Mouse (Mus musculus) heart, embryonic 12.5 days (tissue): ENCODE results near the gene Chchd6. TPM values are rescaled to one million over a fixed set of nuclear protein-coding genes. Genes with fewer than 3 reads are reported as not detected.

ENCODE experiments used
- ATAC-seq: fragments of 200-750 bp; cut with Nextera tagmentation; 2 replicates; pipeline ENCODE4 v1.8.0; 2017; ENCODE audit warnings: moderate TSS enrichment, moderate library complexity; ENCODE audit not compliant: insufficient number of reproducible peaks, low FRiP score
- H3K27ac ChIP-seq: fragments of 300-500 bp; sonication (generic); 2 replicates; pipeline ENCODE4 v1.5.1; 2016; ENCODE audit warnings: mild to moderate bottlenecking, moderate library complexity; ENCODE audit not compliant: poor library complexity, severe bottlenecking
- H3K27me3 ChIP-seq: fragments of 300-500 bp; sonication (generic); replicated peaks from 2 replicates; pipeline ENCODE4 v1.6.1; 2016; ENCODE audit warnings: mild to moderate bottlenecking, moderate library complexity
- H3K36me3 ChIP-seq: fragments of 300-500 bp; sonication (generic); 2 replicates; pipeline ENCODE4 v1.6.1; 2016; ENCODE audit warnings: mild to moderate bottlenecking, moderate library complexity
- H3K4me1 ChIP-seq: fragments of 300-500 bp; sonication (generic); replicated peaks from 2 replicates; pipeline ENCODE4 v1.6.1; 2016; ENCODE audit warnings: mild to moderate bottlenecking
- H3K4me2 ChIP-seq: fragments of 300-500 bp; sonication (generic); 2 replicates; pipeline ENCODE4 v1.6.1; 2016; ENCODE audit warnings: mild to moderate bottlenecking, moderate library complexity
- H3K4me3 ChIP-seq: fragments of 300-500 bp; sonication (generic); 2 replicates; pipeline ENCODE4 v1.5.1; 2016; ENCODE audit warnings: mild to moderate bottlenecking
- H3K9ac ChIP-seq: fragments of 300-500 bp; sonication (generic); 2 replicates; pipeline ENCODE4 v1.6.1; 2016; ENCODE audit warnings: mild to moderate bottlenecking, moderate library complexity
- H3K9me3 ChIP-seq: fragments of 300-500 bp; sonication (generic); replicated peaks from 2 replicates; pipeline ENCODE4 v1.6.1; 2016; ENCODE audit warnings: mild to moderate bottlenecking, moderate library complexity
- WGBS: fragments of 180-500 bp; shearing (Covaris S2); methylation state at CpG from one replicate; pipeline ENCODE4 v1.1.7; 2016; 5-methylcytosine and 5-hydroxymethylcytosine counted together
- polyA plus RNA-seq: library from polyadenylated mRNA; unstranded; fragments of >200 nt; fragmentation: Nextera tagmentation; extraction: Ambion mirVana; gene quantifications from 2 replicates; pipeline ENCODE4 v1.2.1, GENCODE M21; 2016

Chchd6 gene
- polyA plus RNA-seq, 1 experiment from 2014 or later = 39.7 TPM

- Histone ChIP-seq H3K4me1 (peaks cover 73% of the 10 kb centered on the region), H3K27ac (no peak overlapping the region)
- 71% methylated on average over 5 of the region's 5 CpGs for WGBS
These were observed 241.4 kb downstream of the Chchd6 start for GRCm38 (mm10) chr6:89354076-89354475.

GRCm38 (mm10) chr6:89353101-89353500 is 242.4 kb downstream of the Chchd6 start:
- no peak for ATAC-seq
- WGBS = 68% methylated on average over 8 of the region's 8 CpGs
- Histone ChIP-seq H3K27ac (no peak overlapping the region), H3K4me3 (no peak overlapping the region), H3K36me3 (peaks cover 58% of the 10 kb centered on the region), H3K27me3 (no peaks in the 10 kb centered on the region), H3K4me1 (peaks cover 74% of the 10 kb centered on the region), H3K4me2 (no peak overlapping the region), H3K9me3 (no peaks in the 10 kb centered on the region), H3K9ac (no peak overlapping the region)

More at GRCm38 (mm10) chr6:89354076-89354475, 241.4 kb downstream of the Chchd6 start:
- H3K9ac ChIP-seq = 0 out of 2 replicates have a peak overlapping the region, but pooled peaks have one; percentile 36
- ATAC-seq = no peak
- H3K36me3 ChIP-seq = peaks cover 49% of the 10 kb centered on the region
- H3K9me3 ChIP-seq = no peaks in the 10 kb centered on the region
- no peak overlapping the region for H3K4me2 ChIP-seq
- no peaks in the 10 kb centered on the region for H3K27me3 ChIP-seq
- no peak overlapping the region for H3K4me3 ChIP-seq

- peak; percentile 49 for ATAC-seq
- Histone ChIP-seq H3K27me3 (no peaks in the 10 kb centered on the region), H3K4me1 (peaks cover 73% of the 10 kb centered on the region), H3K4me3 (no peak overlapping the region), H3K9me3 (no peaks in the 10 kb centered on the region), H3K9ac (peak overlapping the region; percentile 50; the same call in 1 of the 2 replicates), H3K4me2 (no peak overlapping the region), H3K27ac (peak overlapping the region; percentile 76), H3K36me3 (peaks cover 59% of the 10 kb centered on the region)
- 29% methylated on average over 5 of the region's 5 CpGs for WGBS
These were observed 243.9 kb downstream of the Chchd6 start for GRCm38 (mm10) chr6:89351441-89352137.

GRCm38 (mm10) chr6:89350520-89350919 is 244.9 kb downstream of the Chchd6 start:
- H3K4me3 ChIP-seq = no peak overlapping the region
- H3K4me1 ChIP-seq = peaks cover 75% of the 10 kb centered on the region
- no peaks in the 10 kb centered on the region for H3K27me3 ChIP-seq
- ATAC-seq = no peak
- H3K27ac ChIP-seq = peak overlapping the region; percentile 33
- H3K9ac ChIP-seq = no peak overlapping the region
- peaks cover 50% of the 10 kb centered on the region for H3K36me3 ChIP-seq
- no peak overlapping the region for H3K4me2 ChIP-seq
- H3K9me3 ChIP-seq = no peaks in the 10 kb centered on the region
- 83% methylated on average over 2 of the region's 2 CpGs for WGBS

- Histone ChIP-seq H3K4me2 (no peak overlapping the region), H3K36me3 (peaks cover 49% of the 10 kb centered on the region), H3K27ac (peak overlapping the region; percentile 33), H3K9ac (no peak overlapping the region), H3K27me3 (no peaks in the 10 kb centered on the region), H3K9me3 (no peaks in the 10 kb centered on the region), H3K4me1 (peaks cover 79% of the 10 kb centered on the region), H3K4me3 (no peak overlapping the region)
- 54% methylated on average over 1 of the region's 1 CpGs for WGBS
- no peak for ATAC-seq
These were observed 245.4 kb downstream of the Chchd6 start for GRCm38 (mm10) chr6:89350037-89350515.

- Histone ChIP-seq H3K36me3 (peaks cover 33% of the 10 kb centered on the region), H3K27me3 (no peaks in the 10 kb centered on the region), H3K9ac (no peak overlapping the region), H3K4me1 (peaks cover 78% of the 10 kb centered on the region), H3K9me3 (no peaks in the 10 kb centered on the region), H3K27ac (peak overlapping the region; percentile 16; the same call in 1 of the 2 replicates), H3K4me2 (no peak overlapping the region), H3K4me3 (no peak overlapping the region)
- no peak for ATAC-seq
- 72% methylated on average over 9 of the region's 9 CpGs for WGBS
These were observed 247.1 kb downstream of the Chchd6 start for GRCm38 (mm10) chr6:89348363-89348762.

- Histone ChIP-seq H3K4me1 (peaks cover 72% of the 10 kb centered on the region), H3K9ac (no peak overlapping the region), H3K27me3 (no peaks in the 10 kb centered on the region), H3K36me3 (peaks cover 29% of the 10 kb centered on the region), H3K9me3 (no peaks in the 10 kb centered on the region), H3K4me2 (no peak overlapping the region), H3K4me3 (no peak overlapping the region), H3K27ac (no peak overlapping the region)
- WGBS = 79% methylated on average over 1 of the region's 1 CpGs
- ATAC-seq = no peak
These were observed 247.7 kb downstream of the Chchd6 start for GRCm38 (mm10) chr6:89347792-89348191.

GRCm38 (mm10) chr6:89345855-89346254 is 249.6 kb downstream of the Chchd6 start:
- no peak for ATAC-seq
- no peaks in the 10 kb centered on the region for H3K27me3 ChIP-seq
- no peaks in the 10 kb centered on the region for H3K9me3 ChIP-seq
- H3K4me1 ChIP-seq = peaks cover 62% of the 10 kb centered on the region
- WGBS = 92% methylated on average over 1 of the region's 1 CpGs
- peak overlapping the region; percentile 87 for H3K27ac ChIP-seq
- H3K4me2 ChIP-seq = 0 out of 2 replicates have a peak overlapping the region, but pooled peaks have one; percentile 46
- H3K9ac ChIP-seq = peak overlapping the region; percentile 42; the same call in 1 of the 2 replicates
- H3K4me3 ChIP-seq = no peak overlapping the region
- H3K36me3 ChIP-seq = peaks cover 47% of the 10 kb centered on the region

GRCm38 (mm10) chr6:89345486-89345785 is 250.0 kb downstream of the Chchd6 start:
- peaks cover 60% of the 10 kb centered on the region for H3K4me1 ChIP-seq
- H3K9ac ChIP-seq = peak overlapping the region; percentile 42
- WGBS = 51% methylated on average over 3 of the region's 3 CpGs
- no peak for ATAC-seq
- H3K27me3 ChIP-seq = no peaks in the 10 kb centered on the region
- H3K36me3 ChIP-seq = peaks cover 51% of the 10 kb centered on the region
- H3K27ac ChIP-seq = peak overlapping the region; percentile 87
- no peaks in the 10 kb centered on the region for H3K9me3 ChIP-seq
- H3K4me3 ChIP-seq = no peak overlapping the region
- H3K4me2 ChIP-seq = peak overlapping the region; percentile 46

GRCm38 (mm10) chr6:89344613-89345485 is 250.6 kb downstream of the Chchd6 start:
- H3K9me3 ChIP-seq = no peaks in the 10 kb centered on the region
- H3K4me3 ChIP-seq = no peak overlapping the region
- peak; percentile 88 for ATAC-seq
- H3K9ac ChIP-seq = peak overlapping the region; percentile 42; the same call in 1 of the 2 replicates
- no peaks in the 10 kb centered on the region for H3K27me3 ChIP-seq
- peak overlapping the region; percentile 46 for H3K4me2 ChIP-seq
- H3K27ac ChIP-seq = peak overlapping the region; percentile 87
- peaks cover 56% of the 10 kb centered on the region for H3K36me3 ChIP-seq
- peaks cover 60% of the 10 kb centered on the region for H3K4me1 ChIP-seq
- WGBS = 24% methylated on average over 10 of the region's 10 CpGs

- no peak for ATAC-seq
- WGBS = 77% methylated on average over 4 of the region's 4 CpGs
- Histone ChIP-seq H3K4me3 (no peak overlapping the region), H3K9me3 (no peaks in the 10 kb centered on the region), H3K4me2 (no peak overlapping the region), H3K4me1 (peaks cover 62% of the 10 kb centered on the region), H3K27me3 (no peaks in the 10 kb centered on the region), H3K36me3 (peaks cover 52% of the 10 kb centered on the region), H3K9ac (no peak overlapping the region), H3K27ac (no peak overlapping the region)
These were observed 253.5 kb downstream of the Chchd6 start for GRCm38 (mm10) chr6:89341981-89342380.
